Mouse (Mus musculus) thymus, postnatal 36 days (tissue): ENCODE results near the gene Gtpbp10.

Experiments
- DNase-seq, 2 experiments: peaks; one replicate each; pipeline ENCODE4 v3.0.0; 2022; ENCODE audit warnings: mixed read lengths in 2 of 2

Gene Gtpbp10

DNA sequence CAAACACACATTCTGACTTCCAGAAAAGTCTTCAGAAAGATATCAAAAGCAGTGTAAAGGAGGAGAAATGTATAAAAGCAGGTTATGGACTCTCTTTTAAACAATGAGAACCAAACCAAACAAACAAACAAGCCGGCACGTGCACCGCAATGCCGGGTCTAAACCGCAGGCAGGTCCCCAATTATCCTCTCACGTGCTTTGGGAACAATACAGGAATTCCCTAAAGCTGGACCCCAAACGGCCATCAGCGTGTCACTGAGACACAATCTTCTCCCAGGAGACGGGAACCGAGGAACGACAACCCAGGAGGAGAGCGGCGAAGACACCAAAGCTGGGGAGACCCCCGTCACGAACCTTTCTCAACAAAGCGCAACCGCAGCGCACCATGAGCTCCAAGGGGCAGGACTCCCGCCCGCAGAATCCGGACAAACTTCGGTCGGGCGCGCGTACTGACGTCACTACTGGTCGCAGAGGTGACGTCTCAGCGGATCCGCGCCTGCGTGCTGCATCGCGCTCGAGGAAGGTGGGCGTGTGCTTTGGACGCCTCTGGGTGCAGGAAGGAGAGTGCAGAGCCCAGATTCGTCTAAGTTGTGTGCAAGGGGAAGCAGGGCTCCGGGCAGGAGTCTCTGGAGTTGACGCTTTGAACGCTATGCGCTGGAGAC is at the start of gene Gtpbp10:
Gene Gtpbp10, minus strand, starts transcription at position 460 of the 662 bp plus-strand sequence.
- DNase-seq, result peak; percentile 88

DNA sequence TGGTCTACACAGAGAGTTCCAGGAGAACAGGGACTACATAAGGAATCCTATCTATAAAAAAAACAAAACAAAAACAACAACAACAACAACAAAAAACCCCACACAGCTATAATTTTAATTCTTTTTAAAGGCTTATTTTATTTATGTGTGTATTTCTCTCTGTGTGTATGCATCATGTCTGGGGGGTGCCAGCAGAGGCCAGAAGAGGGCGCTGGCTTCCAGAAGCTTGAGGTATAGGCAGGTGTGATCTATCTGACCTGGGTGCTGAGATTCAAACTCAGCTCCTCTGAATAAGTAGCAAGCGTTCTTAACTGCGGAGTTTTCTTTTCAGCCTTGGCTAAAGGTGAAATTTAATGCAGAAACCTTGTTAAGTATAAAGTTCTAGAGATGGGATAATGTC is 28.3 kb upstream of the Gtpbp10 start:
- no peak for DNase-seq

- DNase-seq, result no peak
Observed at GRCm38 (mm10) chr5:5573749-5574317, 14.5 kb upstream of the Gtpbp10 start, which contains the start of gene Gm8773. Gm8773 (plus strand) TSS chr5:5573799.

DNA sequence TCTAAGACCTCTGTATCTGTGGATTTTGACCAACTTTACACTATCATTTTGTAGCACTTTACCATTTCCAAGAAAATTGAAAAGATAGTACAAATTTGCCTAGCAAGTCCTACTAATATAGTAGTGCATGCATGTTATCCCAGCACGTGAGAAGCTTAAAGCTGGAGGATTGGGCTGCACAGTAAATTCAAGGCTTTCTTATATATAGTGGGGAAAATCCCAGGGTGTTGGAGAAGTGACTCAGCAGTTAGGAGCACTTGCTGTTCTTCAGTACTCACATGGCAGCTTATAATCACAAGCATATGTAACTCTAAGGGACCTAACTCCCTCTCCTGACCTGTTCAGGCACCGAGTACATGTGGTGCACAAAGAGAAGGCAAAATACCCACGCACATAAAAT is 3.1 kb upstream of the Gtpbp10 start:
- no peak for DNase-seq

GRCm38 (mm10) chr5:5561041-5561706 is 1.8 kb upstream of the Gtpbp10 start:
- DNase-seq, result no peak

DNA sequence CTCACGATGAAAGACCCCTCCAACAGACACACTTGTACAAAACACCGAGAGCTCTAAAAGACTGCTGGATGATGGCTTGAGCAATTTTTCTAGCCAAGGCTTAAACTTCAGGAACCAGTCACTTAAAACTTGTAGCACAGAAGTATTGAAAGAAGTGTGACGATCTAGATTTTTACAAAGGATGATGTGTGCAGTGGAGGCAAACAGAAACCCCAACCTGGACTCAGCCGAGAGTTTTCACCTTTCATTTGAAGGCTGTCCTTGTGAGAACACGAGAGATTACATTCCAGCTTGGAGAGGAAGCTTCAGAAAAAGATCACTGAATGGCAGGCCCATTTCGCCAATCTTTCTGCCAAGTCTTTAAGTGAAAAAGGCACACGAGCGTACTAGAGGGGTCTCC is 460 bp upstream of the Gtpbp10 start:
- DNase-seq, result no peak

- no peak for DNase-seq
Observed at GRCm38 (mm10) chr5:5551110-5551509, 8.2 kb downstream of the Gtpbp10 start.

GRCm38 (mm10) chr5:5540385-5540784 is 19.0 kb downstream of the Gtpbp10 start:
- DNase-seq, result no peak

DNA sequence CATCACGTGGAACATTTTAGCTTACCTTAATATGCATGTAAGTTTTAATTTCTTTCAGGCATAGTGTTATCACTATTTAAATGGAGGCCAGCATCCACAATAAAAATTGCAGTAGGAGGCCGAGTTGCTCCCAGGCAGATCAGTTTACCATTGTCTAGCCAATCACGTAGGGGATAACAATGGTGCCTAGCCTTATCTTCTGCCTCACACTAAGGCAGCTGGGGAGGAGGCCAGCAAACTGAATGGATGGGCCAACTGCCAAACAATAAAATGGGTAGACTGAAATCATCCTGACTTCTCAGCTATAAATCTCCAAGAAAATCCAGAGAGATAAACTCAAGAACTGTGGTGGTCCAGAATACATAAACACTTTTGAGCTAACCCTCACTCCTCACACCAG is 19.6 kb downstream of the Gtpbp10 start:
- no peak for DNase-seq

DNA sequence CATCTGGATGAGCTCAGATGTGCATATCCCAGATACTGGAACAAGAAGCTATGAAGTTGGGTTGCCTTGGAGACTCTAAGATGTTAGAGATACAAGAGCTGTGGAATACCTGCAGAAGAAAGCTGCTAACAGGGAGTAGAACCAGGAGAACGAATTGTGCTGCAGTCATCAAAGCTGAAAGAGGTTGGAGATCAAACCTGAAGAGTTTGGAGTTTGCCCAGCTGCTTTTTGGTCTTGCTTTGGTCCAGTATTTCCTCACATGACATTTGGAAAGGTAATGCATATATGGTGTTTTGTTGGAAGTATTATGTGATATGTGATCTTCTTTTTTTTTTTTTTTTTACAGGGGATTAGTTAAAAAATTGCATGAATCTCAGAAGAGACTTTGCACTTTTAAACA is 23.2 kb downstream of the Gtpbp10 start:
- no peak for DNase-seq

DNA sequence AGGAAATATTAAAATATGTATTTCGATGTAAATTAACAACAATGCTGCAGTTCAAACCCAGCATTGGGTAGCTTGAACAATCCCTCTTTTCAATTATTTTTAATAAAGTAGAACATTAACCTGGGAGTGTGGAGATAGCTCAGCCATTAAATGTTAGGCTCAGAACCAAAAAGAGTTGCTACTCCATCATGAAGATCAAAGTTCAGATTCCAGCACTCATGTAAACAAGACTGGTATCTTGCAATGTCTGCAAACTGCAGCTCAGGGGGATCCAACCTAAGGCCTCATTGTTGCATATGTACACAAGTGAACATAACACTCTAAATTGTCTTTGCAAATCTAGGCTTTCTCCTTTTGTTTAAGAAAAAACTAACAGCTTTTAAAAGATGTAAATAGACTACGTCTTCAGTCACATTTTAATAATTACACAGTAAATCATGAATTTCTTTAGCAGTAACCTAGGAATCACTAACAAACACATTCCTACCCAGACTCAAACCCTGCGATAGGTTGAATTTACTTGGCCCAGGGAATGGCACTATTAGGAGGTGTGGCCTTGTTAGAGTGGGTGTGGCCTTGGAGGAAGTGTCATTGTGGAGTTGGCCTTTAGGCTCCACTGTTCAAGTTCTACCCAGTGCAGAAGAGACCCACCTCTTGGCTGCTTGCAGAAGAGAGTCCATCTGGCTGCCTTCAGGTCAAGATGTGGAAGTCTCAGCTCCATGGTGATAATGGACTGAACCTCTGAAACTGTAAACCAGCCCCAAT is 25.5 kb downstream of the Gtpbp10 start:
- DNase-seq, result no peak

DNA sequence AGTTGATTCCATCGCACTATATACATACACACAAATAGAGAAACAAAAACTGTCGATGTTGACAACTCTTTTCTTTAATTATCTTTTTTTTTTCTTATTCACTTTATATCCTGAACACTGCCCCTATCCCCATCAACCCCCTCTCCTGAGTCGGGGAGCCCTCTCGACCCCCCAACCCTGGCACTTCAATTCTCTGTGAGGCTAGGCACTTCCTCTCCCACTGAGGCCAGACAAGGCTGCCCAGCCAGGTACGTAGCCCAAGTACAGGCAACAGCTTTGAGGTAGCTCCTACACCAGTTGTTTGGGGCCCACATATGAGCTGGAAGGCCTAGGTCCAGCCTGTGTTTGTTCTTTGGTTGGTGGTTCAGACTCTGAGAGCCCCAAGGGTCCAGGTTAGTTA is 43.9 kb downstream of the Gtpbp10 start:
- DNase-seq, result no peak

DNA sequence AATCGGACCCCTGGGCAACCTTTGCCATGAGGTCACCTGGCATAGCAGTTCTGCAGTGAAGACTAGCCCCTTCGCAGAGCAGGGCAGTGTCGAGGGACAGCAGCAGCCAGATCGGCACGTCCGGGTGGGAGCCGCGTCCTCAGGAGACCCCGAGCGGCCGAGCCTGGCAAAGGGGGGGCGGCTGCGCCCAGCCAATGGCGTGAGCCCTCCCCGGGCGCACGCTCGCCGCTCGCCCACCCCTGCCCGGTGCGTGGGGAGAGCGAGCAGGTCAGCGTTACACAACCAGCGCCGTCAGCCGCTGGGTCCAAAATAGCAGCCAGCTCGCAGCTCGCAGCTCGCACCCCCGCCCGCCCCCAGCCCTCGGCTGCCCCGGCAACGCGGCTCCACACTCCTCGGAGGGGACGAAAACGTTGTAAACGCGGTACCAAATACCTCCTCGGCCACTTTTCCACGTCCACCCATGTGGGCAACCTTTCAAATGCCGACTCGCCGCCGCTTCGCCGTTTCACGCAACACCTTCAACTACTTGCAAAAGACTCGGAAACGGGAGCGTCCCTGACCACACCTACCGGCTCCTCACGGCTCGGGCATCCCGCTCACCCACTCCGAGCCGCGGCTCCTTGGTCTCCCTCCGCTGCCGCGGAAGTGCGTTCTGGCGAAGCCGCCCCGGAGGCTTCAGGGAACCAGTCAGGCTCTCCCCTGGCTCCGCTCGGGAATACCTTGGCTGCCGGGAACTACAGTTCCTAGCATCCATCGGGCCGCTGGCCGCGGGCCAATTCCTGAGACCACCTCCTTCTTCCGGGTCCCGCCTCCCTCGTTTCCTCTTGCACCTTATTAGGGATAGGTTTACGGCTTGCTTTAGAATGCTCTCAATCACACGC is 44.9 kb downstream of the Gtpbp10 start, which contains the start of gene Cldn12:
Gene Cldn12, minus strand, starts transcription at position 763 of the 881 bp plus-strand sequence.
- DNase-seq, result peak; percentile 54 to 57

- no peak for DNase-seq
Observed at GRCm38 (mm10) chr5:5511401-5511800, 47.9 kb downstream of the Gtpbp10 start.

DNA sequence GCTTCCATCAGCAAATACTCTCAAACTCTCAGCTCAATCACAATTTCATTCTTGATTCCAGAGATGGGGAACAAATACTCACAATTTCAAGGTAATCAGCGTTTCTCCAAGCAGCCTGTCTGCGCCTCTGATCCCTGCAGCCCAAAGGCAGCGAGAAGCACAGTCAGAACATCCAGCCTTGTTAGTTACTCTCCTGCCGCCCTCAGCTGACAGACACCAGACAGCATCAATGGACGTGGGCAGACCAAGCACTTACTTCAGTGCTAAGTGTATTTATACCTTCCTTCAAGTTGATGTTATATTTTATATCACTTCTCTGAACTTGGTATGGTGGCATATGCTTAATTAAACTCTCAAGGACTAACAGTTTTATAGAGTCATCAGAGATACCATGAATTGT is 48.3 kb downstream of the Gtpbp10 start:
- DNase-seq, result no peak

DNA sequence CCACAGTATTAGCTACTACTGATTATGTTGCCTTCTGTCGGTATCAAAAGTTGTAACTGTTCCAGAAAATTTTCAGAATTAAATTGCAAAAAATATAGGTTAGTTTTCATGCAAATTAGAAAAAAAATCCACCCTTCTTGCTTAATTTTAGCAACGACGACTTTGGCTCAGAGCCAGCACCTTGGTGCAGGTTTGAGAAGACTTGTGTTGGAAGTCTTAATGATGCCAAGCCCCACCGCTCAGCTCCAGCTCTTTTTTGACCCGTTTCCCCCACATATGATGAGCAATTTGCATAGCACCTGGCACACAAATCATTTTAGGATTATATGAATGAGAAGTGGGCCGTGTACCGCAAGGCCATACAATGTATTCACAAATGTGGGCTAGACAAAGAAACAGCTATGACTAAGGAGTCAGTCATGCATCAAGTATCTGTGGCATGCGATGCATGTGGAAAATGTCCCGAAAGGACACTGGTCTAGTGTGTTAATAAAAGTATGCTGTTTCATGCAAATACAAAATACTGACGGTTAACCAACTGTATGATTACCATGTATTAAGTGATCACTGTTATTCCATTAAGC is 48.9 kb downstream of the Gtpbp10 start:
- DNase-seq, result no peak

- DNase-seq, result no peak
Observed at GRCm38 (mm10) chr5:5508231-5508630, 51.1 kb downstream of the Gtpbp10 start.

- peak; percentile 11 to 19 for DNase-seq
Observed at GRCm38 (mm10) chr5:5507701-5508225, 51.6 kb downstream of the Gtpbp10 start.

- DNase-seq, result no peak
Observed at GRCm38 (mm10) chr5:5504456-5504855, 54.9 kb downstream of the Gtpbp10 start.

GRCm38 (mm10) chr5:5503381-5503780 is 56.0 kb downstream of the Gtpbp10 start:
- DNase-seq, result no peak

DNA sequence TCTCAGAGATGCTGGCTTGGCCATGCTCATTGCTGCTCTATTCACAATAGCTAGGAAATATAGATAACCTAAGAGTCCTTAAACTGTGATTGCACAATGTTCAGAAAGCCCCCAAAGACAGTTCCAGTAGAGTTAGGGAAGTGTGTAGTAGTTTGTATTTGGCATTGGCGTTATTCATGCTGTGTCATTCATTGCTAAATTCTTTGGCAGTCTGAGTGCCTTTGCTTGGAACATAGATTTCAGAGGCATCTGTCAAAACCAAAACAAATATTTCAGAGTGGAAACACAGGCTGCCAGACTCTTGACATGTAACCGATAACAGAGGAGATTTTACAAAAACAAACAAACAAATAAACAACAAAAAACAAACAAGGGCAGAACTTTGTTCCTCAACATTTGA is 57.8 kb downstream of the Gtpbp10 start:
- DNase-seq, result no peak

- no peak for DNase-seq
Observed at GRCm38 (mm10) chr5:5496393-5496792, 62.9 kb downstream of the Gtpbp10 start.
